Mouse (Mus musculus): ENCODE data around the gene Gm11444. TPM values are rescaled to one million over a fixed set of nuclear protein-coding genes. Genes with fewer than 3 reads are reported as not detected.
A peak's percentile ranks its signal among the peaks of the same experiment; 100 is the strongest.

Gene Gm11444
- polyA plus RNA-seq (2012; rRNA removed), result not detected in 2 replicates
- not detected in 2 replicates for polyA plus RNA-seq (2014; fragmentation: Nextera tagmentation; extraction: Ambion mirVana)

- Histone ChIP-seq H3K4me3 (ENCODE audit: insufficient read depth in 1 of 2, low read depth in 2 of 2, low read length in 2 of 2) (no peak within 1 kb of the TSS), H3K27me3 (ENCODE audit: control insufficient read depth, insufficient read depth, low read length) (peaks cover 11% of the 10 kb centered on the region), H3K36me3 (replicated peaks; ENCODE audit: control insufficient read depth, insufficient read depth, low read depth) (no peaks in the 10 kb centered on the region), H3K9me3 (ENCODE audit: control insufficient read depth, low read length) (no peaks in the 10 kb centered on the region), H3K27ac (no peak within 1 kb of the TSS), H3K4me2 (ENCODE audit: low read depth) (no peak within 1 kb of the TSS), H3K9ac (replicated peaks) (no peak within 1 kb of the TSS), H3K4me1 (replicated peaks; ENCODE audit: control insufficient read depth in 2 of 2, insufficient read depth in 2 of 2, low read length in 1 of 2) (no peaks in the 10 kb centered on the region)
- TF ChIP-seq CTCF (IDR thresholded peaks at IDR 0.05; ENCODE audit: low read depth), result no peak
- TF ChIP-seq EP300 (IDR thresholded peaks at IDR 0.05; ENCODE audit: low read depth), result no peak
- 70% methylated on average over 6 of the region's 6 CpGs for WGBS (ENCODE audit: insufficient replicate concordance)
- DNase-seq (ENCODE audit: low read depth in 3 of 3, low spot score in 3 of 3) (no peak), ATAC-seq (ENCODE audit: insufficient read depth) (no peak)
These were observed at the start of gene Gm11444 for GRCm38 (mm10) chr11:85850233-85850632. Gene Gm11444 (minus strand): TSS chr11:85850333.

GRCm38 (mm10) chr11:85896335-85896985 is 46.3 kb upstream of the Gm11444 start:
- H3K27me3 ChIP-seq (ENCODE audit: control insufficient read depth, insufficient read depth, low read length), result peaks cover 69% of the 10 kb centered on the region
- 32% methylated on average over 13 of the region's 13 CpGs for WGBS (ENCODE audit: insufficient replicate concordance)
- no peaks in the 10 kb centered on the region for H3K9me3 ChIP-seq (ENCODE audit: control insufficient read depth, low read length)

GRCm38 (mm10) chr11:85894731-85895545 is 44.8 kb upstream of the Gm11444 start:
- Histone ChIP-seq H3K36me3 (replicated peaks; ENCODE audit: control insufficient read depth, insufficient read depth, low read depth) (no peaks in the 10 kb centered on the region), H3K4me1 (replicated peaks; ENCODE audit: control insufficient read depth in 2 of 2, insufficient read depth in 2 of 2, low read length in 1 of 2) (no peaks in the 10 kb centered on the region), H3K27ac (no peak overlapping the region), H3K27me3 (ENCODE audit: control insufficient read depth, insufficient read depth, low read length) (peaks cover 81% of the 10 kb centered on the region), H3K9me3 (ENCODE audit: control insufficient read depth, low read length) (no peaks in the 10 kb centered on the region), H3K9ac (replicated peaks) (no peak overlapping the region), H3K4me3 (ENCODE audit: insufficient read depth in 1 of 2, low read depth in 2 of 2, low read length in 2 of 2) (no peak overlapping the region), H3K4me2 (ENCODE audit: low read depth) (peak overlapping the region; percentile 20; the same call in 1 of the 2 replicates)
- ATAC-seq (ENCODE audit: insufficient read depth), result no peak
- no peak for DNase-seq (ENCODE audit: low read depth in 3 of 3, low spot score in 3 of 3)
- no peak for TF ChIP-seq EP300 (IDR thresholded peaks at IDR 0.05; ENCODE audit: low read depth)
- TF ChIP-seq CTCF (IDR thresholded peaks at IDR 0.05; ENCODE audit: low read depth), result no peak
- WGBS (ENCODE audit: insufficient replicate concordance), result 2% methylated on average over 43 of the region's 43 CpGs

More at GRCm38 (mm10) chr11:85896335-85896985, 46.3 kb upstream of the Gm11444 start:
- Histone ChIP-seq H3K36me3 (replicated peaks; ENCODE audit: control insufficient read depth, insufficient read depth, low read depth) (no peaks in the 10 kb centered on the region), H3K4me1 (replicated peaks; ENCODE audit: control insufficient read depth in 2 of 2, insufficient read depth in 2 of 2, low read length in 1 of 2) (no peaks in the 10 kb centered on the region), H3K4me2 (ENCODE audit: low read depth) (no peak overlapping the region), H3K27ac (no peak overlapping the region), H3K4me3 (ENCODE audit: insufficient read depth in 1 of 2, low read depth in 2 of 2, low read length in 2 of 2) (no peak overlapping the region), H3K9ac (replicated peaks) (no peak overlapping the region)
- TF ChIP-seq EP300 (IDR thresholded peaks at IDR 0.05; ENCODE audit: low read depth) (no peak), CTCF (IDR thresholded peaks at IDR 0.05; ENCODE audit: low read depth) (no peak)
- no peak for DNase-seq (ENCODE audit: low read depth in 3 of 3, low spot score in 3 of 3)
- ATAC-seq (ENCODE audit: insufficient read depth), result no peak

GRCm38 (mm10) chr11:85894136-85894530 is 44.0 kb upstream of the Gm11444 start:
- DNase-seq (ENCODE audit: low read depth in 3 of 3, low spot score in 3 of 3) (no peak), ATAC-seq (ENCODE audit: insufficient read depth) (no peak)
- H3K36me3 ChIP-seq (replicated peaks; ENCODE audit: control insufficient read depth, insufficient read depth, low read depth), result no peaks in the 10 kb centered on the region
- no peak overlapping the region for H3K4me3 ChIP-seq (ENCODE audit: insufficient read depth in 1 of 2, low read depth in 2 of 2, low read length in 2 of 2)
- no peak overlapping the region for H3K4me2 ChIP-seq (ENCODE audit: low read depth)
- H3K9ac ChIP-seq (replicated peaks), result no peak overlapping the region
- TF ChIP-seq CTCF (IDR thresholded peaks at IDR 0.05; ENCODE audit: low read depth) (no peak), EP300 (IDR thresholded peaks at IDR 0.05; ENCODE audit: low read depth) (no peak)
- peaks cover 89% of the 10 kb centered on the region for H3K27me3 ChIP-seq (ENCODE audit: control insufficient read depth, insufficient read depth, low read length)
- 4% methylated on average over 3 of the region's 3 CpGs for WGBS (ENCODE audit: insufficient replicate concordance)
- no peaks in the 10 kb centered on the region for H3K4me1 ChIP-seq (replicated peaks; ENCODE audit: control insufficient read depth in 2 of 2, insufficient read depth in 2 of 2, low read length in 1 of 2)
- no peak overlapping the region for H3K27ac ChIP-seq
- H3K9me3 ChIP-seq (ENCODE audit: control insufficient read depth, low read length), result no peaks in the 10 kb centered on the region
